Mouse (Mus musculus): ENCODE measurements around the gene Gcsh. TPM values are rescaled to one million over a fixed set of nuclear protein-coding genes. Genes with fewer than 3 reads are reported as not detected.

Gene Gcsh
- polyA plus RNA-seq (2015; fragmentation: Nextera tagmentation; extraction: Ambion mirVana) = 144 and 149 TPM in 2 replicates

GRCm38 (mm10) chr8:116993095-116993867 is at the start of gene Gcsh:
Gene Gcsh (minus strand): TSS chr8:116993537.
- Histone ChIP-seq H3K27ac (ENCODE audit: low read depth) (peak within 1 kb of the TSS; percentile 74), H3K4me3 (ENCODE audit: low read depth, low read length) (peak within 1 kb of the TSS; percentile 54), H3K4me1 (ENCODE audit: insufficient read depth) (peaks cover 16% of the 10 kb centered on the region; the same call in 1 of the 2 replicates), H3K9me3 (ENCODE audit: low read length) (no peaks in the 10 kb centered on the region), H3K9ac (replicated peaks) (peak within 1 kb of the TSS; percentile 31), H3K36me3 (replicated peaks; ENCODE audit: insufficient read depth, low read length) (0 out of 2 replicates have a peak, but pooled peaks cover 3% of the 10 kb centered on the region), H3K27me3 (ENCODE audit: insufficient read depth, low read length) (no peaks in the 10 kb centered on the region), H3K4me2 (ENCODE audit: low read depth, low read length) (peak within 1 kb of the TSS; percentile 97)
- TF ChIP-seq EP300 (IDR thresholded peaks at IDR 0.05; ENCODE audit: low read depth) = no peak; the same call in 1 of the 2 replicates
- no peak for TF ChIP-seq CTCF (IDR thresholded peaks at IDR 0.05; ENCODE audit: low read depth)
- WGBS (ENCODE audit: insufficient replicate concordance) = under 1% methylated on average over 45 of the region's 56 CpGs
- ATAC-seq (peak; percentile 99), DNase-seq (peak; percentile 98)

DNA sequence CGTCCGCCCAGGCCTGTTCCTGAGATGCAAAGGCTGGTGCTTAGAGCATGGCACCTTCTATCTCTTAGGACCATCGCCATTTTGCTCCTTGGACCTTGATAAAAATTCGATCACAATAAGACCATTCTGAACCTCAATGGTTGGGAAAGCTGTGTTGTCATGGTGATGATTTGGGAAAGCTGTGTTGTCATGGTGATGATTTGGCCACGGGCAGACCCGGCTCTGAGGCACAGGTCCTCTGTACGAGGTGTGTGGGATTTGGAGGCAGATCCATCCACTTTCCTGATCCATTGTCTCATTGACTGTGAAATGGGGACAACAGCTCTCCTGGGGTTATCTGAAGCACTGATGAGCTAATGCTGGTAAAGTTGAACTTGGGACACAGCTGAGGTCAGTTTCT is 46.5 kb upstream of the Gcsh start:
- Histone ChIP-seq H3K4me1 (ENCODE audit: insufficient read depth) (no peaks in the 10 kb centered on the region), H3K27ac (ENCODE audit: low read depth) (no peak overlapping the region), H3K9ac (replicated peaks) (no peak overlapping the region), H3K9me3 (ENCODE audit: low read length) (no peaks in the 10 kb centered on the region), H3K4me3 (ENCODE audit: low read depth, low read length) (no peak overlapping the region), H3K36me3 (replicated peaks; ENCODE audit: insufficient read depth, low read length) (no peaks in the 10 kb centered on the region), H3K27me3 (ENCODE audit: insufficient read depth, low read length) (no peaks in the 10 kb centered on the region), H3K4me2 (ENCODE audit: low read depth, low read length) (no peak overlapping the region)
- TF ChIP-seq CTCF (IDR thresholded peaks at IDR 0.05; ENCODE audit: low read depth) = no peak
- TF ChIP-seq EP300 (IDR thresholded peaks at IDR 0.05; ENCODE audit: low read depth) = no peak
- WGBS (ENCODE audit: insufficient replicate concordance) = 76% methylated on average over 7 of the region's 7 CpGs
- no peak for DNase-seq
- no peak for ATAC-seq

- TF ChIP-seq CTCF (IDR thresholded peaks at IDR 0.05; ENCODE audit: low read depth) (no peak), EP300 (IDR thresholded peaks at IDR 0.05; ENCODE audit: low read depth) (no peak)
- Histone ChIP-seq H3K27ac (ENCODE audit: low read depth) (no peak overlapping the region), H3K27me3 (ENCODE audit: insufficient read depth, low read length) (no peaks in the 10 kb centered on the region), H3K4me2 (ENCODE audit: low read depth, low read length) (no peak overlapping the region), H3K9ac (replicated peaks) (no peak overlapping the region), H3K36me3 (replicated peaks; ENCODE audit: insufficient read depth, low read length) (no peaks in the 10 kb centered on the region), H3K4me3 (ENCODE audit: low read depth, low read length) (no peak overlapping the region), H3K4me1 (ENCODE audit: insufficient read depth) (no peaks in the 10 kb centered on the region), H3K9me3 (ENCODE audit: low read length) (no peaks in the 10 kb centered on the region)
- 75% methylated on average over 7 of the region's 7 CpGs for WGBS (ENCODE audit: insufficient replicate concordance)
- DNase-seq = no peak
- no peak for ATAC-seq
These were observed 44.1 kb upstream of the Gcsh start for GRCm38 (mm10) chr8:117037374-117037935.

DNA sequence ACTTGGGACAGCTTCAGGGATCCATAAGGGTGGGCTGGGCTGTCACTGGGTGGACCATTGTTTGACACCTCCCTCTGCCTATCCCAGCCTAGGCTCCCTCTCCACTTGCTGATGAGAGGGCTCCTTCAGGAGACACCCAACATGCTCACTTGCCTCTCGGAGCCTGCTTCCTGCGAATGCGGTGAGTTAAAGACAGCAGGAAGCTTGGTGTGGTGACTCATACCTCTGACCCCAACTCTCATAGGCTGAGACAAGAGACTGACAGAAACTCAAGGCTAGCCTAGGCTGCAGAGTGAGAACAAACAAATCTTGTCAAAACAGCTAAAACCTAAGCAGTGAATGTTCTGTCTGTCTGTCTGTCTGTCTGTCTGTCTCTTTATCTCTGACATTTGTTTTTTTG is 40.1 kb upstream of the Gcsh start:
- Histone ChIP-seq H3K27me3 (ENCODE audit: insufficient read depth, low read length) (no peaks in the 10 kb centered on the region), H3K4me2 (ENCODE audit: low read depth, low read length) (no peak overlapping the region), H3K9ac (replicated peaks) (no peak overlapping the region), H3K9me3 (ENCODE audit: low read length) (no peaks in the 10 kb centered on the region), H3K4me3 (ENCODE audit: low read depth, low read length) (no peak overlapping the region), H3K4me1 (ENCODE audit: insufficient read depth) (no peaks in the 10 kb centered on the region), H3K27ac (ENCODE audit: low read depth) (no peak overlapping the region), H3K36me3 (replicated peaks; ENCODE audit: insufficient read depth, low read length) (no peaks in the 10 kb centered on the region)
- 24% methylated on average over 3 of the region's 3 CpGs for WGBS (ENCODE audit: insufficient replicate concordance)
- no peak for TF ChIP-seq EP300 (IDR thresholded peaks at IDR 0.05; ENCODE audit: low read depth)
- TF ChIP-seq CTCF (IDR thresholded peaks at IDR 0.05; ENCODE audit: low read depth) = no peak
- ATAC-seq = 0 out of 2 replicates have a peak, but pooled peaks have one; percentile 25
- DNase-seq = no peak

- TF ChIP-seq CTCF (IDR thresholded peaks at IDR 0.05; ENCODE audit: low read depth) (no peak), EP300 (IDR thresholded peaks at IDR 0.05; ENCODE audit: low read depth) (no peak)
- Histone ChIP-seq H3K4me2 (ENCODE audit: low read depth, low read length) (no peak overlapping the region), H3K4me3 (ENCODE audit: low read depth, low read length) (no peak overlapping the region), H3K27ac (ENCODE audit: low read depth) (no peak overlapping the region), H3K27me3 (ENCODE audit: insufficient read depth, low read length) (no peaks in the 10 kb centered on the region), H3K9me3 (ENCODE audit: low read length) (no peaks in the 10 kb centered on the region), H3K4me1 (ENCODE audit: insufficient read depth) (no peaks in the 10 kb centered on the region), H3K9ac (replicated peaks) (no peak overlapping the region), H3K36me3 (replicated peaks; ENCODE audit: insufficient read depth, low read length) (no peaks in the 10 kb centered on the region)
- no peak for ATAC-seq
- no peak for DNase-seq
- WGBS (ENCODE audit: insufficient replicate concordance) = 44% methylated on average over 8 of the region's 8 CpGs
These were observed 39.3 kb upstream of the Gcsh start for GRCm38 (mm10) chr8:117032609-117033008.

DNA sequence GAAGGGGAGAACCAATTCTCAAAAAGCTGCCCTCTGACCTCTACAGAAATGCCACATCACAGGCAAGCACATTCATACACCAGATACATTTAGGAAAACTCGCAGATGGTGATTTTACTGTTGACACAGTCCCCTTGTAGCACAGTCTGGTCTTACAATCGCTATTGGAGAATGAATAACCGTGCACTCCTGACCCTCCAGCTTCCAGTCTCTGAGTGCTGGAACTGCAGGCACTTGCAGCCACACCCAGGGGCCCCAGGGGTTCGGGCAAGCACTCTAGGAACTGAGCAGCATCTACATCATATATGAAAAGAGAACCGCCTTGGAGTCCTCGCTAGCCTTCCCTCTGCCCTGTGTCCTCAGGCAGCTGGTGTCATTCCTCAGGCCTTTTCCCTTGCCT is 38.1 kb upstream of the Gcsh start:
- Histone ChIP-seq H3K27ac (ENCODE audit: low read depth) (no peak overlapping the region), H3K9ac (replicated peaks) (no peak overlapping the region), H3K4me3 (ENCODE audit: low read depth, low read length) (no peak overlapping the region), H3K4me2 (ENCODE audit: low read depth, low read length) (no peak overlapping the region), H3K9me3 (ENCODE audit: low read length) (no peaks in the 10 kb centered on the region), H3K4me1 (ENCODE audit: insufficient read depth) (no peaks in the 10 kb centered on the region), H3K36me3 (replicated peaks; ENCODE audit: insufficient read depth, low read length) (no peaks in the 10 kb centered on the region), H3K27me3 (ENCODE audit: insufficient read depth, low read length) (no peaks in the 10 kb centered on the region)
- TF ChIP-seq CTCF (IDR thresholded peaks at IDR 0.05; ENCODE audit: low read depth) = no peak
- no peak for TF ChIP-seq EP300 (IDR thresholded peaks at IDR 0.05; ENCODE audit: low read depth)
- DNase-seq = no peak
- ATAC-seq = no peak
- 56% methylated on average over 6 of the region's 6 CpGs for WGBS (ENCODE audit: insufficient replicate concordance)
